Mouse (Mus musculus) intestine, embryonic 14.5 days (tissue): ENCODE measurements around the gene Nacad. TPM values are rescaled to one million over a fixed set of nuclear protein-coding genes. Genes with fewer than 3 reads are reported as not detected.

Experiments
- ATAC-seq: fragments of 200-750 bp; cut with Nextera tagmentation; replicated peaks from 2 replicates; pipeline ENCODE4 v1.8.0; 2017; ENCODE audit warnings: low read depth, moderate number of reproducible peaks, moderate TSS enrichment, moderate library complexity; ENCODE audit not compliant: low FRiP score, low TSS enrichment
- DNase-seq: peaks from one replicate; pipeline ENCODE4 v3.0.0-alpha.2; 2018; ENCODE audit warnings: low spot score
- H3K27ac ChIP-seq: fragments of 300-500 bp; sonication (generic); 2 replicates; pipeline ENCODE4 v1.5.1; 2014; ENCODE audit warnings: low read depth, mild to moderate bottlenecking, control low read depth
- H3K27me3 ChIP-seq: fragments of 300-500 bp; sonication (generic); replicated peaks from 2 replicates; pipeline ENCODE4 v1.6.1; 2014; ENCODE audit warnings: low read length, control low read depth; ENCODE audit not compliant: control insufficient read depth, insufficient read depth
- H3K36me3 ChIP-seq: fragments of 300-500 bp; sonication (generic); 2 replicates; pipeline ENCODE4 v1.6.1; 2014; ENCODE audit warnings: low read length, control low read depth; ENCODE audit not compliant: control insufficient read depth, insufficient read depth
- H3K4me1 ChIP-seq: fragments of 300-500 bp; sonication (generic); replicated peaks from 2 replicates; pipeline ENCODE4 v1.6.1; 2014; ENCODE audit warnings: low read length, control low read depth, mixed read lengths; ENCODE audit not compliant: control insufficient read depth, insufficient read depth
- H3K4me2 ChIP-seq: fragments of 300-500 bp; sonication (generic); 2 replicates; pipeline ENCODE4 v1.6.1; 2014; ENCODE audit warnings: low read length
- H3K4me3 ChIP-seq: fragments of 300-500 bp; sonication (generic); 2 replicates; pipeline ENCODE4 v1.5.1; 2014; ENCODE audit warnings: low read depth, low read length, control low read depth, mixed read lengths
- H3K9ac ChIP-seq: fragments of 300-500 bp; sonication (generic); 2 replicates; pipeline ENCODE4 v1.6.1; 2014; ENCODE audit warnings: mild to moderate bottlenecking, low read length
- H3K9me3 ChIP-seq: fragments of 300-500 bp; sonication (generic); 2 replicates; pipeline ENCODE4 v1.6.1; 2016; ENCODE audit warnings: low read length, control low read depth; ENCODE audit not compliant: control insufficient read depth
- WGBS: fragments of 180-500 bp; shearing (Covaris S2); extraction: QIAGEN DNeasy Blood & Tissue Kit; methylation state at CpG from one replicate; pipeline ENCODE4 v1.1.7; 2014; 5-methylcytosine and 5-hydroxymethylcytosine counted together
- polyA plus RNA-seq: library from polyadenylated mRNA; unstranded; fragments of >200 nt; fragmentation: Nextera tagmentation; extraction: Ambion mirVana; gene quantifications from 2 replicates; pipeline ENCODE4 v1.2.1, GENCODE M21; 2014

Gene Nacad
- polyA plus RNA-seq, 1 experiment from 2014 or later: 9.0 TPM

- no peak for DNase-seq
- 73% methylated on average over 8 of the region's 8 CpGs for WGBS
Measured at GRCm38 (mm10) chr11:6636150-6636549, 30.3 kb upstream of the Nacad start.

GRCm38 (mm10) chr11:6629655-6630054 lies 23.8 kb upstream of the Nacad start:
- DNase-seq (no peak), ATAC-seq (no peak)
- Histone ChIP-seq H3K27me3 (no peaks in the 10 kb centered on the region), H3K4me3 (no peak overlapping the region), H3K4me2 (no peak overlapping the region), H3K36me3 (no peaks in the 10 kb centered on the region), H3K9me3 (no peaks in the 10 kb centered on the region), H3K4me1 (peaks cover 10% of the 10 kb centered on the region), H3K27ac (no peak overlapping the region), H3K9ac (no peak overlapping the region)

More at GRCm38 (mm10) chr11:6636150-6636549, 30.3 kb upstream of the Nacad start:
- no peak overlapping the region for H3K27ac ChIP-seq
- no peaks in the 10 kb centered on the region for H3K4me1 ChIP-seq
- no peaks in the 10 kb centered on the region for H3K36me3 ChIP-seq
- no peak overlapping the region for H3K4me3 ChIP-seq
- H3K9ac ChIP-seq: no peak overlapping the region
- H3K27me3 ChIP-seq: no peaks in the 10 kb centered on the region
- no peak overlapping the region for H3K4me2 ChIP-seq
- no peaks in the 10 kb centered on the region for H3K9me3 ChIP-seq
- no peak for ATAC-seq

- no peaks in the 10 kb centered on the region for H3K9me3 ChIP-seq
- peaks cover 19% of the 10 kb centered on the region for H3K4me1 ChIP-seq
- H3K4me2 ChIP-seq: no peak overlapping the region
- peak; percentile 44; the same call in 1 of the 2 replicates for ATAC-seq
- H3K27me3 ChIP-seq: no peaks in the 10 kb centered on the region
- H3K9ac ChIP-seq: no peak overlapping the region
- no peak overlapping the region for H3K27ac ChIP-seq
- H3K4me3 ChIP-seq: no peak overlapping the region
- peak; percentile 73 for DNase-seq
- 21% methylated on average over 4 of the region's 4 CpGs for whole genome bisulfite sequencing
- peaks cover 10% of the 10 kb centered on the region for H3K36me3 ChIP-seq
Measured at GRCm38 (mm10) chr11:6628568-6628967, 22.7 kb upstream of the Nacad start.

- Histone ChIP-seq H3K27me3 (no peaks in the 10 kb centered on the region), H3K9ac (no peak overlapping the region), H3K4me2 (no peak overlapping the region), H3K9me3 (no peaks in the 10 kb centered on the region), H3K36me3 (peaks cover 19% of the 10 kb centered on the region), H3K4me3 (no peak overlapping the region), H3K27ac (no peak overlapping the region), H3K4me1 (peaks cover 19% of the 10 kb centered on the region)
- WGBS: 83% methylated on average over 4 of the region's 4 CpGs
- DNase-seq (no peak), ATAC-seq (no peak)
Measured at GRCm38 (mm10) chr11:6627731-6628130, 21.9 kb upstream of the Nacad start.

GRCm38 (mm10) chr11:6626388-6626772 lies 20.5 kb upstream of the Nacad start:
- Histone ChIP-seq H3K4me3 (peak overlapping the region; percentile 81), H3K4me2 (peak overlapping the region; percentile 95), H3K9ac (peak overlapping the region; percentile 86), H3K4me1 (peaks cover 19% of the 10 kb centered on the region), H3K27me3 (no peaks in the 10 kb centered on the region), H3K27ac (peak overlapping the region; percentile 90), H3K36me3 (peaks cover 32% of the 10 kb centered on the region), H3K9me3 (no peaks in the 10 kb centered on the region)
- WGBS: 14% methylated on average over 16 of the region's 16 CpGs
- ATAC-seq (no peak; the same call in 1 of the 2 replicates), DNase-seq (no peak)

- Histone ChIP-seq H3K9me3 (no peaks in the 10 kb centered on the region), H3K4me1 (peaks cover 19% of the 10 kb centered on the region), H3K27ac (peak within 1 kb of the TSS; percentile 90), H3K4me2 (peak within 1 kb of the TSS; percentile 95), H3K36me3 (peaks cover 38% of the 10 kb centered on the region), H3K4me3 (peak within 1 kb of the TSS; percentile 81), H3K9ac (peak within 1 kb of the TSS; percentile 86), H3K27me3 (no peaks in the 10 kb centered on the region)
- peak; percentile 97 for DNase-seq
- peak; percentile 93 for ATAC-seq
- WGBS: under 1% methylated on average over 65 of the region's 66 CpGs
Measured at GRCm38 (mm10) chr11:6625478-6626387, 19.9 kb upstream of the Nacad start, which contains the start of gene Tbrg4. Tbrg4 (minus strand) TSS chr11:6626067.

GRCm38 (mm10) chr11:6624619-6625382 lies 18.9 kb upstream of the Nacad start:
- ATAC-seq (no peak), DNase-seq (no peak)
- Histone ChIP-seq H3K27me3 (no peaks in the 10 kb centered on the region), H3K36me3 (peaks cover 47% of the 10 kb centered on the region), H3K4me1 (peaks cover 19% of the 10 kb centered on the region), H3K9me3 (no peaks in the 10 kb centered on the region), H3K4me3 (peak overlapping the region; percentile 81), H3K9ac (peak overlapping the region; percentile 86), H3K4me2 (peak overlapping the region; percentile 57), H3K27ac (no peak overlapping the region; the same call in 1 of the 2 replicates)
- 64% methylated on average over 14 of the region's 14 CpGs for WGBS

GRCm38 (mm10) chr11:6623704-6624103 lies 17.9 kb upstream of the Nacad start:
- no peak for ATAC-seq
- H3K36me3 ChIP-seq: peaks cover 58% of the 10 kb centered on the region
- peaks cover 19% of the 10 kb centered on the region for H3K4me1 ChIP-seq
- no peak overlapping the region for H3K4me3 ChIP-seq
- H3K9me3 ChIP-seq: no peaks in the 10 kb centered on the region
- H3K4me2 ChIP-seq: peak overlapping the region; percentile 28; the same call in 1 of the 2 replicates
- no peak overlapping the region for H3K27ac ChIP-seq
- no peaks in the 10 kb centered on the region for H3K27me3 ChIP-seq
- no peak for DNase-seq
- WGBS: 89% methylated on average over 10 of the region's 10 CpGs
- H3K9ac ChIP-seq: no peak overlapping the region
